Mouse (Mus musculus): Measurements from ENCODE around the gene Itfg2.

DNA sequence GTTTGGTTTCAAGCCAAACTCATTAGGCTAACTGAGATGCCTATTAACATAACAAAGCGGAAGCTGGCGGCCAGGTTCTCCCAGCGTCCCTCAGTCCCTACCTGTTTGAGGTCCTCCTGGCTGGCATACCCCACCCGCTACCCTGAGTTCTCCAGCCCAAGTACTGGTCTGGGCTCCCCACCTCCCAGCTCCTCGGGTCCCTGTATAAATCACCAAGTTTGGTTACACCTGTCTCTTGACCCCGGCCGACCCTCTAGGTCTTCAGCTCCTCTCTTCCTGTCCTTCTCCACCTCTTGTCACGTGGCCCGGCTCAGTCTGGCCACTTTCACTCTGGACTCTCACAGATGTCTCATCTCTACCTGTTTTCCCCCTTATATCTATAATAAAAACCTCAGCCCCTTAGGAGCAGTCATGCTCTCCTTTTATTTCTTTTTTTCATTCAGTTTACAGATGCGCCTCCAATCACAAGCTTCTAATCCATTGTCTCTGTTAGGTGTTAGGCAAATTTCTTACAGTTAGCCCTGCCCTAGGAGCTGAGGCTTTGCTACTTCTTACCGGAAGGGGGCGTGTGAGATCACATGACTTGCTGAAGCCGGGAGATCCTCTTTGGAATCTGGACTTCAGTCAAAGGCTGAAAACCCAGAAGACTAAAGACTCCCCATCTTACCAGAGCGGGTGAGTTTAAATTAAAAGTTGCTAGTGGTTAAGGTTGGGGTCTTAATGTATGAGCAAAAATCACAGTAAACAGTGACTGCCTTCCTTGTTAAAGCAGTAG, 21.2 kb upstream of the Itfg2 start:
- TF ChIP-seq CTCF (IDR thresholded peaks at IDR 0.05; ENCODE audit: borderline replicate concordance, extremely low read depth, insufficient read depth, insufficient read length) (peak; percentile 70), POLR2A (IDR thresholded peaks at IDR 0.05; ENCODE audit: borderline replicate concordance, extremely low read depth, insufficient read depth, insufficient read length, poor library complexity, severe bottlenecking) (no peak)

Data from brain, embryonic 14.5 days (tissue).